Mouse (Mus musculus) limb, embryonic 13.5 days (tissue): ENCODE data around the gene Myo1d. TPM values are rescaled to one million over a fixed set of nuclear protein-coding genes. Genes with fewer than 3 reads are reported as not detected.

ENCODE experiments used
- ATAC-seq: fragments of 200-750 bp; cut with Nextera tagmentation; 2 replicates; pipeline ENCODE4 v1.8.0; 2017; ENCODE audit warnings: low read depth, moderate number of reproducible peaks, moderate TSS enrichment; ENCODE audit not compliant: low FRiP score
- H3K27ac ChIP-seq: fragments of 300-500 bp; sonication (generic); 2 replicates; pipeline ENCODE4 v1.5.1; 2015; ENCODE audit warnings: inconsistent platforms, mild to moderate bottlenecking, moderate library complexity
- H3K27me3 ChIP-seq: fragments of 300-500 bp; sonication (generic); 2 replicates; pipeline ENCODE4 v1.6.1; 2015; ENCODE audit warnings: mild to moderate bottlenecking, inconsistent platforms
- H3K36me3 ChIP-seq: fragments of 300-500 bp; sonication (generic); 2 replicates; pipeline ENCODE4 v1.6.1; 2015; ENCODE audit warnings: inconsistent platforms, mild to moderate bottlenecking, moderate library complexity
- H3K4me1 ChIP-seq: fragments of 300-500 bp; sonication (generic); 2 replicates; pipeline ENCODE4 v1.6.1; 2015; ENCODE audit warnings: inconsistent platforms
- H3K4me2 ChIP-seq: fragments of 300-500 bp; sonication (generic); replicated peaks from 2 replicates; pipeline ENCODE4 v1.6.1; 2015; ENCODE audit warnings: inconsistent platforms, mild to moderate bottlenecking, moderate library complexity
- H3K4me3 ChIP-seq: fragments of 300-500 bp; sonication (generic); 2 replicates; pipeline ENCODE4 v1.5.1; 2015; ENCODE audit warnings: moderate library complexity, mild to moderate bottlenecking, inconsistent platforms
- H3K9ac ChIP-seq: fragments of 300-500 bp; sonication (generic); 2 replicates; pipeline ENCODE4 v1.6.1; 2015; ENCODE audit warnings: mild to moderate bottlenecking, inconsistent platforms
- H3K9me3 ChIP-seq: fragments of 300-500 bp; sonication (generic); 2 replicates; pipeline ENCODE4 v1.6.1; 2016; ENCODE audit warnings: inconsistent platforms
- WGBS: fragments of 180-500 bp; shearing (Covaris S2); methylation state at CpG from one replicate; pipeline ENCODE4 v1.1.7; 2015; 5-methylcytosine and 5-hydroxymethylcytosine counted together
- polyA plus RNA-seq: library from polyadenylated mRNA; unstranded; fragments of >200 nt; fragmentation: Nextera tagmentation; extraction: Ambion mirVana; gene quantifications from 2 replicates; pipeline ENCODE4 v1.2.1, GENCODE M21; 2015

Myo1d gene
- polyA plus RNA-seq, 1 experiment from 2014 or later = 6.7 TPM

DNA sequence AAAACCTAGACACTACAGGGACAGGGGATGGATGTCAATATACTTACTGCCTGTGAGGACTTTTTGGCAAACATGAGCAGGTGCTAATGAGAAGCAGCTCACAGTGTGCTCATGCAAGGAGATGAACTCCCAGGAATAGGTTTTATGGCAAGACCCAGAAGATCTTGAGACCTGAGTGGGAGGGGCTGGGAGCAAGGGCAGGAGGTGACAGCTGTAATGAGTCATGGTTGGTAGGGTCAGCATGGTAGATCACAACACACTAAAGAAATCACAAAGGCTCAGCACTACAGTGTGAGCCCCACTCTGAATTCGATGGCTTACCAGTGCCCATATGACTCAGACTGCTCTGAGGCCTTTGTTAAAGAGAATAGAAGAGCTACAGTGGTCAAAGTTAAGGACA lies 184.3 kb downstream of the Myo1d start:
- Histone ChIP-seq H3K27me3 (no peaks in the 10 kb centered on the region), H3K9ac (no peak overlapping the region), H3K36me3 (no peaks in the 10 kb centered on the region), H3K27ac (no peak overlapping the region), H3K4me1 (peaks cover under 1% of the 10 kb centered on the region; the same call in 1 of the 2 replicates), H3K4me2 (no peak overlapping the region), H3K9me3 (no peaks in the 10 kb centered on the region), H3K4me3 (no peak overlapping the region)
- 75% methylated on average over 1 of the region's 1 CpGs for WGBS
- ATAC-seq = no peak

DNA sequence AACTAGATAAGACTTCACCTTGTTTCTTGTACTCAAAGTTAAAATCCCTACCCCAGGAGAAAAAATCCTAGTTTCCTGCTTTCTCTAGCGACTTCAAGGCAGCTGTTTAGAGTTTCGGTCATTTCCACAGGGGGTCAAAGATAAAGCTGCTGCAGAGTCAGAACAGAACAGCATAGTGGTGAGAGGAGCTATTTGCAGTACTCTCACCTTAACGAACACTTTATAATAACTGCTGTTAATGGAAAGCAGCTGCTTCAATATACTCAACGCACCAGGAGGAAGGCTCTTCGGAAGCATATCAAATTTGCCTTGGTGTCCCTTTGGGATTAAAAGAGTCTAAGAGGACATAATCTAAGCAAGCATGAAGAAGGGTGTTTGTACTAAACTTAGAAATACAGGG lies 190.4 kb downstream of the Myo1d start:
- no peak for ATAC-seq
- no peak overlapping the region for H3K4me2 ChIP-seq
- H3K27ac ChIP-seq = no peak overlapping the region
- H3K9me3 ChIP-seq = no peaks in the 10 kb centered on the region
- H3K4me3 ChIP-seq = no peak overlapping the region
- 15% methylated on average over 5 of the region's 5 CpGs for WGBS
- H3K4me1 ChIP-seq = peaks cover 22% of the 10 kb centered on the region
- no peak overlapping the region for H3K9ac ChIP-seq
- no peaks in the 10 kb centered on the region; the same call in 1 of the 2 replicates for H3K27me3 ChIP-seq
- H3K36me3 ChIP-seq = no peaks in the 10 kb centered on the region

DNA sequence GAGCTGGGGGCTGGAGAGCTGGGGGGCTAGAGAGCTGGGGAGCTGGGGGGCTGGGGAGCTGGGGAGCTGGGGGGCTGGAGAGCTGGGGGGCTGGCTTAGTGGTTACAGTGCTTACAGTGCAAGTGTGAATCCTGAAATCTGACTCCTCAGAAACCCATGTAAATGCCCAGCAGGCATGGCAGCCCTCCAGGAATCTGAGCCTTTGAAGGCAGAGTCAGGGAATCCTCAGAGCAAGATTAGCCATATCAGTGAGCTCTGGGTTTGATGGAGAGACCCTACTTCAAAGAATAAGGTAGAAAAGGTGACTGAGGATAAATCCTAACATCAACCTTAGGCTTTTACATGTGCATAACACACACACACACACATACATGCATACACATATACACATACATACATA lies 194.1 kb downstream of the Myo1d start:
- Histone ChIP-seq H3K4me2 (no peak overlapping the region), H3K4me3 (no peak overlapping the region), H3K9me3 (no peaks in the 10 kb centered on the region), H3K36me3 (no peaks in the 10 kb centered on the region), H3K27ac (no peak overlapping the region), H3K9ac (no peak overlapping the region), H3K4me1 (peaks cover 22% of the 10 kb centered on the region), H3K27me3 (peaks cover 3% of the 10 kb centered on the region; the same call in 1 of the 2 replicates)
- no peak for ATAC-seq

DNA sequence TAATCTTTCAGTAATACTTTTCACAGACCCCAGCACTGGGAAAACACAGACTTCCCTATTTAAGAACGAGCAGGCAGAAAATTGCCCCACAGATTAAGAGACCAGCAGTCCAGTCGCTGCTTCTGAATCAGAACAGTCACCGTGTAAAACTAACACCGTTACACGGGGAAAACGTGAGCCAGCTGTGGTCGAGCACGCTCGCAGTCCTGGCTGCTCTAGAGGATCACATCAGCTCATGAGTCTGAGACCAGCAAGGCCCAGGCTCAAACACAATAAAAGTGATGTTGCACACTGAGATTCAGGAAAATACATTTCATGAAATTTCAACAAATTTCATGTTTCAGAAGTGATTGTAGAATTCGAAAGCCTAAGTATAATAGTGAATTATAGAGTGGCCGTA lies 194.6 kb downstream of the Myo1d start:
- WGBS = 20% methylated on average over 11 of the region's 11 CpGs
- no peak overlapping the region for H3K9ac ChIP-seq

DNA sequence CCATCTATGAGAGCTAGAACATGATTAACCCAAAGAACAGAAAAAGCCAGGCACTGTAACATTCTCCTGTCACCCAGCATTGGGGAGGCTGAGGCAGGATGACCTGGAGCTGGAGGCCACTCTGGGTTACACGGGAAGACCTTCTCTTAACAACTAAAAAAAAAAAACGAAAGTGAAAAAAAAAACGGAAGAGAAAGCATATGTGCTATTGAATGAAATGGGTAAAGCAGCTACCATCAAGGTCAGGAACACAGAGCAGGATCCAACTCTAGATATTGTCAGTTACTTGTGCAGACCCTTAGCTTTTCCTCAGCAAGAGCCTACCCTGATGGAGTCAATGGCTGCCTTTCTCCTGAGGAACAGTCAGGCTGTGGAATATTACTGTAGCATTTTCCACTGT lies 199.3 kb downstream of the Myo1d start:
- Histone ChIP-seq H3K4me2 (no peak overlapping the region), H3K4me3 (no peak overlapping the region), H3K4me1 (peaks cover 11% of the 10 kb centered on the region), H3K9ac (no peak overlapping the region), H3K9me3 (no peaks in the 10 kb centered on the region), H3K27ac (no peak overlapping the region), H3K27me3 (0 out of 2 replicates have a peak, but pooled peaks cover 3% of the 10 kb centered on the region), H3K36me3 (no peaks in the 10 kb centered on the region)
- WGBS = 81% methylated on average over 3 of the region's 3 CpGs
- no peak for ATAC-seq

More for the DNA sequence above, 194.6 kb downstream of the Myo1d start:
- no peak for ATAC-seq
- Histone ChIP-seq H3K4me3 (no peak overlapping the region), H3K27ac (0 out of 2 replicates have a peak overlapping the region, but pooled peaks have one; percentile 7), H3K27me3 (peaks cover 3% of the 10 kb centered on the region; the same call in 1 of the 2 replicates), H3K9me3 (no peaks in the 10 kb centered on the region), H3K4me1 (peaks cover 19% of the 10 kb centered on the region), H3K4me2 (0 out of 2 replicates have a peak overlapping the region, but pooled peaks have one; percentile 19), H3K36me3 (no peaks in the 10 kb centered on the region)

DNA sequence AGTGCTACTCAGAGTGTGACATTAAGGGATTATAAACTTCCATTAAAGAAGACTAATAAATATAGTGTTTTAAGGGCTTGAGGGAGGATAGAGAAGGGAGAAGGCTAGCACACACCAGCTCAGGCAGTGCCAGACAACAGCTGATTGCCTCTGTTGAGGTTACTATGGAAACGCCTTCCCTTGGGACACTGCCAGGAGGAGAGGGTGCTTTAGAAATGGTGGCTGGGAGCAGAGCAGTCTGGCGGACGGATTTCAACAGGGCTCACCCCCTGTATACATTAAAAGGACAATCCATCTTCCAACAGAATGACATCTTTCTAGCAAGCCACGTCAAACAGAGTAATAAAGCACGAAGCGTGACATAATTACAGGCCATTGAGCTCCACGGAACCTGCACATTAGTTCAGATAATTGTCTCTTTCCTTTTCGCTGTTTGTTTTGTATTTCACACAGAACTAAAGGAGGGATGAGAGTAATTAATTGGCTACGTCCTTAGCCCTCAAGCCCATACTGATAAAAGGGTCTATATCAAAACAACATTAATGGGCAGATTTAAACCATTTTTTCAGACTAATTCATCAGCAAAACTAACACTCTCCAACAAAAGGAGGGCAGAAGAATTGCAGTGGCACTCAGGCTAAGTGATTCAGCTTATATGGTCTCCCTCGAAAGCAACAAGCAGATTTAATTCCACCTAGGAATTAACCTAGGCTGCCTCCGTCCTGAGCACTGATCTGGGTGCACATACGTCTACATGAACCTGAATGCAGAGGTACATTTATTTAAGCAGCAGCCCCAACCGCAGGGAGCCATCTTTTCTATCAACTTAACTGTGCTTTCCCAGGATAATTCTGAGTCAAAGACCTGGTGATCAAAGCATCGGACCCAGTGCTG lies 201.8 kb downstream of the Myo1d start:
- H3K36me3 ChIP-seq = no peaks in the 10 kb centered on the region
- peaks cover 4% of the 10 kb centered on the region for H3K4me1 ChIP-seq
- no peak overlapping the region for H3K4me3 ChIP-seq
- no peaks in the 10 kb centered on the region for H3K9me3 ChIP-seq
- WGBS = 27% methylated on average over 14 of the region's 14 CpGs
- no peak overlapping the region for H3K27ac ChIP-seq
- H3K4me2 ChIP-seq = peak overlapping the region; percentile 28; the same call in 1 of the 2 replicates
- H3K9ac ChIP-seq = no peak overlapping the region
- no peak for ATAC-seq
- H3K27me3 ChIP-seq = 0 out of 2 replicates have a peak, but pooled peaks cover 3% of the 10 kb centered on the region

DNA sequence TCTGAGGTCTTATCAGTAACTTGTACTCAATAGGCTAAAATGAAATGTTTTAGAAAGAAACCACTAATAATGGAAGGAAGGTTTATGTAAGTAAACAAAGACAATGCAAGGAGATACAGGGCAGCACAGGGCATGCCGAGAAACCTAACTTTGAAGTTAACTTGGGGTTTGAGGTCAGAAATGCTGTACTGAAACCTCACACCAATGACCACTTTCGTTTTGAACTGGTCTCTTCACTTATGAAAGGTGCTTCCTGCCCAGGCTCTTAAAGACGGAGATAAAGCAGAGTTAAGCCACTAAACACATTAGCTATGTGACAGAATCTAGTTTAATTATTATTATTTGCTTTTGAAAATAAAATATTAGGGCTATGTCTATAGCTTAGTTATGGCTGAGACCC lies 204.0 kb downstream of the Myo1d start:
- Histone ChIP-seq H3K4me1 (peaks cover 4% of the 10 kb centered on the region), H3K4me2 (no peak overlapping the region), H3K4me3 (no peak overlapping the region), H3K9me3 (no peaks in the 10 kb centered on the region), H3K27me3 (no peaks in the 10 kb centered on the region), H3K36me3 (no peaks in the 10 kb centered on the region), H3K9ac (no peak overlapping the region), H3K27ac (no peak overlapping the region)
- WGBS = 72% methylated on average over 3 of the region's 3 CpGs
- ATAC-seq = no peak

DNA sequence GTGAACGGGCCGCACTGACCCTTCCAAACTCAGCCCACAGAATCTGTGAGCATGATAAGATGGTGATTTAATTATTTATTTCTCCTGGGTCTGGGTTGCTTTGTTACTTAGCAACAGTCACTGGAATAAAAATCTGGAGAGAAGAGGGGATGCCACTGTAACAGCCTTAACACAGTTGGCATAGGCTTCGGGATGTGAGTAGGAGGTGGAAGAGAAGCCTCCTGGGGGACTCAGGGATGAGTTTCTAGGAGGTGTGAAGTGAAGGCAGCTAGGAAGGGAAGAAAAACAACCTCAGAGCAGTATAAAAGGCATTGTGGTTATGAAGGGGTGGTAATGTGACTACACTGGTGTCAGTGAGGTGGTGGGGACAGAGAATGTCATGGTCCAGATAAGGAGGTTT lies 213.5 kb downstream of the Myo1d start:
- Histone ChIP-seq H3K27ac (no peak overlapping the region), H3K9ac (no peak overlapping the region), H3K4me1 (no peaks in the 10 kb centered on the region), H3K36me3 (no peaks in the 10 kb centered on the region), H3K27me3 (no peaks in the 10 kb centered on the region), H3K4me3 (no peak overlapping the region), H3K9me3 (no peaks in the 10 kb centered on the region), H3K4me2 (no peak overlapping the region)
- no peak for ATAC-seq
- WGBS = 84% methylated on average over 3 of the region's 3 CpGs

DNA sequence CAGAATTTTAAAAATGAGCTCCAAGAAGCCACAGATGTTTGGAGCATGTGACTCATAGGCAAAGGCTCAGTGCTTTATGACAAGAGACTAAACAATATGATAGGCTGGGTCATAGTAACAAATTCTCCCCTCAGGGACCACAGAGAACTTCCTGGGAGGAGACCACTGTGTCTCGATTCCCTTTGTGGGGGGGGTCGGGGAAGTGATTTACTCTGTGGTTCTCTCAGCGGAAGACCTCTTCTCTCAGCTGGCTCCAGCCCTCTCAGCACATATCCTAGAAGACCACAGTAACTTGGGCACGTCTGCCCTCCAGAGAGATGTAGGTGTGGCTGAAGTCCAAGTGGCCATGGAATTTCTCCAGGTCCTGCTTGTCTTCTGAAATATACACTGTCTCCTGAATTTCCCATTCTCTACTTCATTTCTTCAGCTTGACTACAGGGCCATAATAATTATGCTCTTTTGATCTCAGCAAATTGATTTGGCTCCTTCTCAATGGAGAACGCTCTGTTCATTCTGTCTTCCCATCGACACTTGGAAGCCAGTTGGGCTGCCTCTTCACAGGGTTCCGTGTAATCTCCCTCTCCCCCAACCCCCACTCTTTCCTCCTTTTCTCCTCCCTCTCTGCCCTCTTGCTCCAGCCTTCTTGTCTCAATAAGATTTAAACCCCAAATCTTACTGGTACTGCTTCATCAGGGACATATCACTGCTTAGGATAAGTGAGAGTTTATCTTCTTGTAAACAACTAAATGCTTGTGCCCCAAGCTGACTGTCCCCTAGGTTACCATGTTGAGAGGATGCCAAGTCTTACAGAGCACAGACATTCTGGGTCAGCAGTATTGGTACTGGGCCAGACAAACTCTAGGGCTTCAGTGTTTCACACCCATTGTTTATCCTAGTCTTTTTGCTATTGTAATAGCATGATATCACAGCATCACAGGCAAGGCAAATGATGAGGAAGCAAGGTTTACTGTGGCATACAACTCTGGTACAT lies 214.6 kb downstream of the Myo1d start:
- 76% methylated on average over 7 of the region's 7 CpGs for WGBS
- Histone ChIP-seq H3K4me3 (no peak overlapping the region), H3K36me3 (no peaks in the 10 kb centered on the region), H3K9me3 (no peaks in the 10 kb centered on the region), H3K27me3 (no peaks in the 10 kb centered on the region), H3K4me1 (no peaks in the 10 kb centered on the region), H3K9ac (no peak overlapping the region), H3K27ac (no peak overlapping the region), H3K4me2 (no peak overlapping the region)
- ATAC-seq = no peak

DNA sequence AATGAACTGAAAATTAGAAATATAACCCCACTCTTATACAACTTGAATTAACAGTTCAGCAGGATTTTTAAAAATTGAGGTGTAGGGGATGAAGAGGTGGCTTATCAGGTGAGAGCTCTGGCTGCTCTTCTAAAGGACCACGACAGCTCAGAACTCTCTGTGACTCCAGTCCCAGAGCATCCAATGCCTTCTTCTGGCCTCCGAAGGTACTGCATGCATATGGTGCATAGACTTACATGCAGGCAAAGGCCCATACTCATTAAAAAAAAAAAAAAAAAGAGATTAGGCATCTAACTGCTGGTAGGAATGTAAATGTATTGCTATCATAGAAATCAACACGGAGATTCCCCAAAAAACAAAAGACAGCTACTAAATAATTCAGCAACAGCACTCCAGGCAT lies 217.3 kb downstream of the Myo1d start:
- H3K27ac ChIP-seq = no peak overlapping the region
- WGBS = 44% methylated on average over 3 of the region's 3 CpGs
- H3K36me3 ChIP-seq = no peaks in the 10 kb centered on the region
- H3K9me3 ChIP-seq = no peaks in the 10 kb centered on the region
- H3K27me3 ChIP-seq = no peaks in the 10 kb centered on the region
- ATAC-seq = no peak
- no peaks in the 10 kb centered on the region for H3K4me1 ChIP-seq
- no peak overlapping the region for H3K4me2 ChIP-seq
- H3K4me3 ChIP-seq = no peak overlapping the region
- no peak overlapping the region for H3K9ac ChIP-seq

DNA sequence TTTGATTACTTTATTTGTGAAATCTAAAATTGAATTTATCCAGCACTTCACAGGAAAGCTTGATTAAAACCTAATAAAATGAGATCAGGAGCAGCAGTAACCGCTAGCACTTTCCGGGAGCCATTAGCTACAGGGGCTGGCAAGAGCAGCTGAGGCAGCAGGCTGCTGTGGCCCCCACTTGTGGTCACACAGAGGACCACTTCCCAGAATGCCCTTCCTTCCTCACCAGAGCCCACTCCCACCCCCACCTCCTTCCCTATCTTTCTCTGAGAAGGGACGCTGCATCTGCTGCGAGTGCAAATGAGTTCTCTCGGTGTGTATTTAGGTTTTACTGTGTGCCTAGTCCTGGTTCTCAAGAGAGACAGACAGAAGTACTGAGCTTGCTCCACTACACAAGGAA lies 219.1 kb downstream of the Myo1d start:
- no peak overlapping the region for H3K9ac ChIP-seq

DNA sequence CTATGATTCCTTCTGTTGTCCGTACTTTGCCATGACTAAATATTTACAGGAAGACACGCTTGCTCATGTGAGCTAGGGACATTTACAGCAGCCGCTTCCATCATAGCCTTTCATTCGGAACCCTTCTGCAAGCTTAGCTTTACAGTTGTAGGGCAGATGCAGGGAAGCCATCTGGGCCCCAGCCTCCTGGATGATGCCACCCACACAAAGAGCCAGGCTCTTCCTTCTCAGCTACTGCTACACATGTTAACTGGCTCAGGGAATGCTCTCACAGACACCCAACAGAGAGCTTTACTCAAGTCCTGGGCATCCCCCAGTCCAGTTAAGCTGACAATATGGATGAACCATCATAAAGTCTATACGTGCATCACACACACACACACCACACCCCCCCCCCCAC lies 224.4 kb downstream of the Myo1d start:
- H3K4me1 ChIP-seq = 0 out of 2 replicates have a peak, but pooled peaks cover 2% of the 10 kb centered on the region
- H3K4me3 ChIP-seq = no peak overlapping the region
- H3K27ac ChIP-seq = no peak overlapping the region
- no peaks in the 10 kb centered on the region for H3K9me3 ChIP-seq
- no peaks in the 10 kb centered on the region for H3K27me3 ChIP-seq
- no peak overlapping the region for H3K9ac ChIP-seq
- WGBS = 91% methylated on average over 5 of the region's 5 CpGs
- ATAC-seq = no peak
- no peaks in the 10 kb centered on the region for H3K36me3 ChIP-seq
- H3K4me2 ChIP-seq = no peak overlapping the region

More for the DNA sequence above, 219.1 kb downstream of the Myo1d start:
- Histone ChIP-seq H3K4me3 (no peak overlapping the region), H3K27me3 (no peaks in the 10 kb centered on the region), H3K27ac (no peak overlapping the region), H3K4me2 (no peak overlapping the region), H3K4me1 (no peaks in the 10 kb centered on the region), H3K9me3 (no peaks in the 10 kb centered on the region), H3K36me3 (no peaks in the 10 kb centered on the region)
- no peak for ATAC-seq
- WGBS = 65% methylated on average over 5 of the region's 5 CpGs
